Mouse (Mus musculus): ENCODE measurements at regions not wholly inside any gene's neighbourhood (a gene's known extent, or its start where the extent isn't known, plus 50 kb on each side); places are given as distances from the start of the nearest gene placed in this dataset.
A peak's percentile ranks its signal among the peaks of the same experiment; 100 is the strongest.

DNA sequence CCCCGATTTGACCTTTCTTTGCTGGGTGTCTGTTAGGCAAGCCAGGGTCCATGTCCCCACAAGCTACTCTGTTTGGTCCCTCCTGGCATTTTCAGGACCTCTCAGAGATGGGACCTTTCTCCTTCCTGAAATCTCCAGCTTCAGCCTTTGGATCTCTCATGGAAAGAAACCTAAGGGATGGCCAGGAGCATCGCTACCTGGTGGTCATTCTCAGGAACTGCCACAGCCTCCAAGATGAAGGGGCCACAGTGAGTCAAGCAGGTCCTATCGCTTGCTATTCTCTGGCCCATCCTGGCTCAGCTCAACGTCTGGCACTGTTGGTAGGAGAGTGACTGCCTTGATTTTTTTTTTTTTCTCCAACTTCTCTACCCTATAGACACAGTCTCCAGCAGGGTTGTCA, 291.0 kb upstream of the Eef2kmt start:
- peak; percentile 41 for TF ChIP-seq CTCF (IDR thresholded peaks at IDR 0.05; ENCODE audit: low read depth)
- no peak for TF ChIP-seq EP300 (optimal IDR thresholded peaks at IDR 0.05)

All from stomach, postnatal 0 days (tissue).